Mouse (Mus musculus): ENCODE measurements around the gene Ppib. TPM values are rescaled to one million over a fixed set of nuclear protein-coding genes. Genes with fewer than 3 reads are reported as not detected.

The Ppib gene
- total and polyA plus RNA-seq, 2 experiments from 2014 or later = 297 to 350 TPM

DNA sequence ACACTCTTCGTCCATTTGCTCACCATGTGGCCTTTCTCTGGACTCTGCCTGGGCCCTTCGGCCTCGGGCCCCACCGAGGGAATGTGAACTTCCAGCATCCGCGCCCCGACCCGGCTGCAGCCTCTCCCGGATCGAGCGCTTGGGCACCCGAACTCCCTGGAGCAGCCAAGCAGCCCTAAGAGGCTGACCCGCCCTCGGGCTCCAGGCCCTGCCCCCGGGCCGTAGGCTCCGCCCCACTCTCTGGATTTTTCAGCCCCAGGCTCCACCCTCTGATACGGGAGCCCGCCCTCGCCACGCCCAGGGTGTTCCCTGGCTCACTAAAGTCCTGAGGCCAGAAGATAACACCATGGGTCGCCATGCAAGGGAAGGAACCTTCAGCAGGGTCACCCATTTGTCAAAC, 9.6 kb downstream of the Ppib start, which contains the start of gene Snx22:
TSS of gene Snx22 (minus strand) at position 137 of the 400 bp plus-strand sequence.
- WGBS = under 1% methylated on average over 22 of the region's 22 CpGs

GRCm38 (mm10) chr9:66070151-66070550, 10.1 kb downstream of the Ppib start:
- no peak for DNase-seq
- H3K4me3 ChIP-seq (ENCODE audit: low read depth, low read length) = no peak overlapping the region
- H3K4me2 ChIP-seq (ENCODE audit: low read depth) = no peak overlapping the region
- no peak for TF ChIP-seq CTCF (IDR thresholded peaks at IDR 0.05; ENCODE audit: low read depth)
- 0 out of 2 replicates have a peak, but pooled peaks cover 4% of the 10 kb centered on the region for H3K27me3 ChIP-seq (ENCODE audit: insufficient read depth, low read length)
- H3K4me1 ChIP-seq (ENCODE audit: insufficient read depth) = peaks cover 4% of the 10 kb centered on the region; the same call in 1 of the 2 replicates
- H3K27ac ChIP-seq (ENCODE audit: low read depth, low read length) = no peak overlapping the region
- H3K9ac ChIP-seq = no peak overlapping the region
- ATAC-seq = no peak
- no peaks in the 10 kb centered on the region for H3K9me3 ChIP-seq (ENCODE audit: low read length)
- 87% methylated on average over 5 of the region's 5 CpGs for WGBS
- H3K36me3 ChIP-seq (ENCODE audit: insufficient read depth) = peaks cover 24% of the 10 kb centered on the region

More for the DNA sequence above, 9.6 kb downstream of the Ppib start, which contains the start of gene Snx22:
- no peak within 1 kb of the TSS for H3K27ac ChIP-seq (ENCODE audit: low read depth, low read length)
- TF ChIP-seq CTCF (IDR thresholded peaks at IDR 0.05; ENCODE audit: low read depth) = no peak
- H3K4me3 ChIP-seq (ENCODE audit: low read depth, low read length) = peak within 1 kb of the TSS; percentile 53
- ATAC-seq (peak; percentile 91), DNase-seq (peak; percentile 75)
- H3K4me2 ChIP-seq (ENCODE audit: low read depth) = peak within 1 kb of the TSS; percentile 95
- peaks cover 25% of the 10 kb centered on the region for H3K36me3 ChIP-seq (ENCODE audit: insufficient read depth)
- 0 out of 2 replicates have a peak, but pooled peaks cover 4% of the 10 kb centered on the region for H3K27me3 ChIP-seq (ENCODE audit: insufficient read depth, low read length)
- peaks cover 4% of the 10 kb centered on the region; the same call in 1 of the 2 replicates for H3K4me1 ChIP-seq (ENCODE audit: insufficient read depth)
- H3K9ac ChIP-seq = peak within 1 kb of the TSS; percentile 60
- H3K9me3 ChIP-seq (ENCODE audit: low read length) = no peaks in the 10 kb centered on the region

DNA sequence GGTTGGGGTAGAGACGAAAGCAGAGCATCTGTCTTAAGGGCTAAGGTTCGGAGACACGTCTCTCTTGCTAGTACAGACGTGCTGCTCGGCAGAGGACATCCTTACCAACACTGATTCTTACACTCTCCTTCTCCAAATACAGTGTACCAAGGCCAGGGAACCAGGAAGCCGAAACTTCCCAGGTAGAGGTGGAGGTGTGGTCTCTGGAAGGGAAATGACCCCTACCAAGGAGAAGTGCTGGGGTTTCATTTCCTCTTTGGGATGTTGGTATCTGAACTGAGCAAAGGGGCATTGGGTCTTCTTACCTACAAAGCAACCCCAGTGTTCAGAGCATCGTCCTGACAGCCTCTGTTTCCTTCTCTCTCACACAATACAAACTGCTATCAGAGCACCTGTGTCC, 12.7 kb downstream of the Ppib start:
- Histone ChIP-seq H3K36me3 (ENCODE audit: insufficient read depth) (no peaks in the 10 kb centered on the region), H3K27me3 (ENCODE audit: insufficient read depth, low read length) (0 out of 2 replicates have a peak, but pooled peaks cover 4% of the 10 kb centered on the region), H3K4me3 (ENCODE audit: low read depth, low read length) (no peak overlapping the region), H3K9ac (no peak overlapping the region), H3K27ac (ENCODE audit: low read depth, low read length) (no peak overlapping the region), H3K9me3 (ENCODE audit: low read length) (no peaks in the 10 kb centered on the region), H3K4me1 (ENCODE audit: insufficient read depth) (peaks cover 4% of the 10 kb centered on the region; the same call in 1 of the 2 replicates), H3K4me2 (ENCODE audit: low read depth) (no peak overlapping the region)
- no peak for TF ChIP-seq CTCF (IDR thresholded peaks at IDR 0.05; ENCODE audit: low read depth)
- 85% methylated on average over 7 of the region's 7 CpGs for WGBS
- ATAC-seq (no peak), DNase-seq (no peak)

DNA sequence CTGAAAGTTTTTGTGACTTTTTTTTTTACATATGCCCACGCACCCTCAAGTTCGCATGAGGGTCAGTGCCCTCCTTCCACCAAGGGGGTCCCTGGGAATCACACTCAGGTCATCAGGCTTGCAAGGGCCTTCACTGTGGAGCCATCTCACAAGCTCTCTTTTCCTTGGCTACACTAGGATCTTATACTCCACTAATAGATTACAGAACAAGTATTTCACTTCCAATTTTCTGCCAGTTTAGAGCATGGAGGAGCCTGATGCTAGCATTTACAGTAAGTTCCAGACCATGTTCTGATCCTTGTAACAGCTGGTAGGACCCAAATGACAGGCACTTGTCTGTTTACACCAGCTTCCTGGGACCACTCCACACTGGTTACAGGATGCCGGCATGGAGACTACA, 18.1 kb downstream of the Ppib start:
- Histone ChIP-seq H3K36me3 (ENCODE audit: insufficient read depth) (no peaks in the 10 kb centered on the region), H3K9ac (no peak overlapping the region), H3K4me1 (ENCODE audit: insufficient read depth) (no peaks in the 10 kb centered on the region), H3K27me3 (ENCODE audit: insufficient read depth, low read length) (no peaks in the 10 kb centered on the region), H3K4me3 (ENCODE audit: low read depth, low read length) (no peak overlapping the region), H3K27ac (ENCODE audit: low read depth, low read length) (no peak overlapping the region), H3K4me2 (ENCODE audit: low read depth) (0 out of 2 replicates have a peak overlapping the region, but pooled peaks have one; percentile 19), H3K9me3 (ENCODE audit: low read length) (no peaks in the 10 kb centered on the region)
- ATAC-seq = no peak; the same call in 1 of the 2 replicates
- WGBS = 63% methylated on average over 3 of the region's 3 CpGs
- TF ChIP-seq CTCF (IDR thresholded peaks at IDR 0.05; ENCODE audit: low read depth) = no peak
- no peak for DNase-seq

DNA sequence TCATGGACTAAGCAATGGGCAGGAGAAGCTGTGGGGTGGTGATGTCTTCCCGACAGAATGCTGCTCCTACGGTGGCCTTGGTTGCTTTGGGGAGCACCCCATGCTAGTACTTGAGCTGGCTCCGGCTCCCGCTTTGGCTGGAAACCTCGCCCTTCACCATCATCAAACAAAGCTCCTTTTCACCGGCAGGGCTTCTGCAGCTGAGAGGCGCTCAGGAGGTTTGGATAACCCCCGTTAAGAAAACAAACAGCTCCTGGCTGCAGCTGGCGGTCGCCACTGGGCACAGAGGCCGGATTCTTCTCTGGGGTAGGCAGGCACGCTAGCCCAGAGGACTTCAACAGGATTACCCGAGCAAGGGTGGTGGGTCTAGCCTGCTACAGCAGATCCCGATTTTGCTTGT, 18.5 kb downstream of the Ppib start:
- no peaks in the 10 kb centered on the region for H3K4me1 ChIP-seq (ENCODE audit: insufficient read depth)
- peak; percentile 77 for ATAC-seq
- peak; percentile 44 for DNase-seq
- H3K4me2 ChIP-seq (ENCODE audit: low read depth) = peak overlapping the region; percentile 19; the same call in 1 of the 2 replicates
- no peaks in the 10 kb centered on the region for H3K27me3 ChIP-seq (ENCODE audit: insufficient read depth, low read length)
- 8% methylated on average over 14 of the region's 14 CpGs for WGBS
- no peak for TF ChIP-seq CTCF (IDR thresholded peaks at IDR 0.05; ENCODE audit: low read depth)
- H3K36me3 ChIP-seq (ENCODE audit: insufficient read depth) = no peaks in the 10 kb centered on the region
- 0 out of 2 replicates have a peak overlapping the region, but pooled peaks have one; percentile 25 for H3K9ac ChIP-seq
- no peak overlapping the region for H3K27ac ChIP-seq (ENCODE audit: low read depth, low read length)
- no peak overlapping the region for H3K4me3 ChIP-seq (ENCODE audit: low read depth, low read length)
- H3K9me3 ChIP-seq (ENCODE audit: low read length) = no peaks in the 10 kb centered on the region

DNA sequence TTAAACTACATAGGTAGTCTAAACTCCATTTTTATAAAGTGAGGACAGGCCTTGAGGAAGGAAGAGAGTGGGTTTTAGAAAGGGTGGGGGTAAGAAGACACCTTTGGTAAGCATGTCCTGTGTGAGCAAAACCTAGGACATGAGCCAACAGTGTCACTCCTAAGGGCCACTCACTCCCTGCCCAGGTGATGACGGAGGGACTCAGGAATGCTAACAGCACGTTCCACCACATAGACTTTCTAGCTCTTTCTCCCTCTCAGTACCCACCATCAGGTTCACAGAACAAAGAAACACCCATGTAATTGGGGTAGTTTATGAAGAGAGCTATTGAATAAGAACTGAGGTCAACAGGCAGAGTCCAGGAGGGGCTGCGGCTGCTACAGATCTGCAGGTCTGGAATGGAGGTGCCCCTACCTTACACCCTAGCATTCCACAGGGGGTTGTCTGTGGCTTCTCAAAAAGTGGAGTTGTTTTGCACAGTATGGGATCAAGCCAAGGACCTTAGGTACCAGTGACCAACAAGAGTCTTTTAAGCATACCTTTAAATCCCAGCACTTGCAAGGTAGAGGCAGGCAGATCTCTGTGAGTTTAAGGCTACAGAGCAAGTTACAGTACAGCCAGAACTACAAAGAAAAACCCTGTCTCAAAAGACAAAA, 20.9 kb downstream of the Ppib start:
- Histone ChIP-seq H3K27me3 (ENCODE audit: insufficient read depth, low read length) (no peaks in the 10 kb centered on the region), H3K36me3 (ENCODE audit: insufficient read depth) (no peaks in the 10 kb centered on the region), H3K4me2 (ENCODE audit: low read depth) (no peak overlapping the region), H3K9ac (no peak overlapping the region), H3K9me3 (ENCODE audit: low read length) (no peaks in the 10 kb centered on the region), H3K27ac (ENCODE audit: low read depth, low read length) (no peak overlapping the region), H3K4me3 (ENCODE audit: low read depth, low read length) (no peak overlapping the region), H3K4me1 (ENCODE audit: insufficient read depth) (no peaks in the 10 kb centered on the region)
- ATAC-seq (no peak), DNase-seq (no peak)
- TF ChIP-seq CTCF (IDR thresholded peaks at IDR 0.05; ENCODE audit: low read depth) = no peak
- WGBS = 77% methylated on average over 3 of the region's 3 CpGs

DNA sequence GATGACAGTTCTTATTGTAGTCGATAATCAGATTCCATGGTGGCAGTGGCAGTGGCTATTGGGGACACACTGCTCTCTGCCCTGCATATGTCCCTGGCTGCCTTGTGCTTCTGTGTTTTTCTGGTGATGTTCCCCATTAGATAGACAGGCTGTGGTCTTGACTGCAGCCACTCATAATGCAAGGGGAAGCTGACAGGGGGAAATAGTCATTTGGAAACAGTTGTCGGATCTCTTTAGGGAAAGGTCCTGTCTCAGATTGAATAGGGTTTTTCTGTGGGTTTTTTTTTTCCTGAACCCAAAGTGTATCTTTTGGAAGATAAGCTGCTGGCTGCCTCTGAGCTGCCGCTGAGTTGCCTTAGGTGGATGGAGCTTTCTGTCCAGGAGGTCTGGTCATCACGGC, 22.0 kb downstream of the Ppib start:
- no peak overlapping the region for H3K4me3 ChIP-seq (ENCODE audit: low read depth, low read length)
- H3K36me3 ChIP-seq (ENCODE audit: insufficient read depth) = 0 out of 2 replicates have a peak, but pooled peaks cover 3% of the 10 kb centered on the region
- H3K9ac ChIP-seq = no peak overlapping the region
- TF ChIP-seq CTCF (IDR thresholded peaks at IDR 0.05; ENCODE audit: low read depth) = no peak
- WGBS = 87% methylated on average over 4 of the region's 4 CpGs
- ATAC-seq (no peak), DNase-seq (no peak)
- H3K4me1 ChIP-seq (ENCODE audit: insufficient read depth) = no peaks in the 10 kb centered on the region
- no peaks in the 10 kb centered on the region for H3K9me3 ChIP-seq (ENCODE audit: low read length)
- no peak overlapping the region for H3K27ac ChIP-seq (ENCODE audit: low read depth, low read length)
- H3K4me2 ChIP-seq (ENCODE audit: low read depth) = no peak overlapping the region
- no peaks in the 10 kb centered on the region for H3K27me3 ChIP-seq (ENCODE audit: insufficient read depth, low read length)

All from forebrain, postnatal 0 days (tissue).